Mouse (Mus musculus) G1E (cell line): Measurements from ENCODE around the gene Ppil6.

Source experiments
- CTCF ChIP-seq: IDR thresholded peaks from 2 replicates; pipeline ENCODE4 v1.5.1; 2012; ENCODE audit warnings: low read depth, low read length, inconsistent platforms, mixed read lengths
- GATA1 ChIP-seq: IDR thresholded peaks from 2 replicates; pipeline ENCODE4 v1.6.1; 2012; ENCODE audit warnings: borderline replicate concordance, low read length, inconsistent platforms, mixed read lengths
- GATA2 ChIP-seq: IDR thresholded peaks from 2 replicates; pipeline ENCODE4 v1.6.1; 2012; ENCODE audit warnings: low read depth, low read length, inconsistent platforms, borderline replicate concordance
- TAL1 ChIP-seq: conservative IDR thresholded peaks from 2 replicates; pipeline ENCODE4 v1.6.1; 2012; ENCODE audit warnings: low read depth, low read length, inconsistent platforms, mixed read lengths

DNA sequence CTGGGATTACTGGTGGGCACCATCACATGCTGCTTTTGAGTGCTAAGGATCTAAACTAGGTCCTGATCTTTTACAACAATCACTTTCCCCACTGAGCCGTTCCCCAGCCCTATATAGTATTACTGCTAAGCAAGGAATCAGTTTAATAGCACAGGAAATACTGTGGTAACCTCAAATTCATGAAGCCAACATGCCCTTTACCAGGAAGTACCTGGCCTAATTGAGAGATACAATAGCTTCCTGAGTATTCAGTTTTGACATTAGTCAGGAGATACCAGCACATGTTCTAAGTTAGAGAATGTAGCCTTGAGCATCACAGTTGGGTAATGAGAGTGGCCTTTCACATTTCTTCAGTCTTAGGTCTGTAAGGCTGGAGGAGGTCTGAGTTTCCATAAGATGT is 46.5 kb downstream of the Ppil6 start:
- TF ChIP-seq CTCF, result no peak
- TF ChIP-seq TAL1, result no peak
- no peak for TF ChIP-seq GATA1
- TF ChIP-seq GATA2, result no peak
